Mouse (Mus musculus) urinary bladder, postnatal 4 days (tissue): ENCODE measurements around the gene Eif5a.

ENCODE experiments used
- DNase-seq, 2 experiments: peaks; one replicate each; pipeline ENCODE4 v3.0.0; 2021 to 2022; ENCODE audit warnings: low spot score in 2 of 2

Eif5a gene

GRCm38 (mm10) chr11:69876867-69877266 is 44.9 kb downstream of the Eif5a start:
- peak; percentile 85 to 92 for DNase-seq

- no peak for DNase-seq
Observed at GRCm38 (mm10) chr11:69876186-69876585, 45.6 kb downstream of the Eif5a start.

- DNase-seq, result no peak
Observed at GRCm38 (mm10) chr11:69872451-69872850, 49.3 kb downstream of the Eif5a start.

- DNase-seq, result no peak
Observed at GRCm38 (mm10) chr11:69871822-69872221, 49.9 kb downstream of the Eif5a start.

- DNase-seq, result no peak
Observed at GRCm38 (mm10) chr11:69870289-69871069, 51.3 kb downstream of the Eif5a start.

GRCm38 (mm10) chr11:69867335-69867734 is 54.4 kb downstream of the Eif5a start:
- no peak for DNase-seq
